In genomic region chr14:57424212-57424561, GRCm38 (mm10) we compare ENCODE assay signal across 8 mouse cellular contexts. TPM values are rescaled to one million over a fixed set of nuclear protein-coding genes. Genes with fewer than 3 reads are reported as not detected.
DNase-seq lines count a peak whose midpoint lies in the region; ATAC-seq and TF ChIP-seq lines count a peak whose summit lies in the region.

No protein-coding gene starts in this region.

- TF ChIP-seq POLR2A in olfactory bulb, adult 2 months (IDR thresholded peaks at IDR 0.05; ENCODE audit: insufficient read depth, low read depth, low read length) = no peak

- no peaks in the 10 kb centered on the region for H3K27me3 ChIP-seq in lung, embryonic 15.5 days
- no peaks in the 10 kb centered on the region for H3K27me3 ChIP-seq in embryonic facial prominence, embryonic 14.5 days (replicated peaks; ENCODE audit: control insufficient read depth, insufficient read depth, low read length)
- no peaks in the 10 kb centered on the region for H3K27me3 ChIP-seq in limb, embryonic 11.5 days (ENCODE audit: control insufficient read depth, insufficient read depth, low read length)

- H3K9me3 ChIP-seq in lung, embryonic 15.5 days = no peaks in the 10 kb centered on the region
- no peaks in the 10 kb centered on the region for H3K9me3 ChIP-seq in embryonic facial prominence, embryonic 14.5 days (ENCODE audit: control insufficient read depth, low read length)
- no peaks in the 10 kb centered on the region for H3K9me3 ChIP-seq in limb, embryonic 11.5 days (ENCODE audit: control insufficient read depth, low read length)

- under 1% methylated on average over 23 of the region's 24 CpGs for WGBS in lung, embryonic 15.5 days
- under 1% methylated on average over 16 of the region's 24 CpGs for WGBS in embryonic facial prominence, embryonic 14.5 days
- 2% methylated on average over 23 of the region's 24 CpGs for WGBS in limb, embryonic 11.5 days
- WGBS in olfactory bulb, adult 2 months = under 1% methylated on average over 24 of the region's 24 CpGs

- H3K36me3 ChIP-seq in lung, embryonic 15.5 days = no peaks in the 10 kb centered on the region
- H3K36me3 ChIP-seq in embryonic facial prominence, embryonic 14.5 days (ENCODE audit: control insufficient read depth, insufficient read depth, low read length) = no peaks in the 10 kb centered on the region
- no peaks in the 10 kb centered on the region for H3K36me3 ChIP-seq in limb, embryonic 11.5 days (ENCODE audit: control insufficient read depth, insufficient read depth, low read length)

- peak overlapping the region; percentile 72 for H3K4me2 ChIP-seq in lung, embryonic 15.5 days
- peak overlapping the region; percentile 70 for H3K4me2 ChIP-seq in embryonic facial prominence, embryonic 14.5 days (ENCODE audit: low read depth, low read length)
- peak overlapping the region; percentile 70 for H3K4me2 ChIP-seq in limb, embryonic 11.5 days (ENCODE audit: low read depth, severe bottlenecking)

- peaks cover 9% of the 10 kb centered on the region; the same call in 1 of the 2 replicates for H3K4me1 ChIP-seq in lung, embryonic 15.5 days
- H3K4me1 ChIP-seq in embryonic facial prominence, embryonic 14.5 days (ENCODE audit: control insufficient read depth, insufficient read depth, low read length) = 0 out of 2 replicates have a peak, but pooled peaks cover 3% of the 10 kb centered on the region
- H3K4me1 ChIP-seq in limb, embryonic 11.5 days (ENCODE audit: control insufficient read depth, insufficient read depth, low read length) = no peaks in the 10 kb centered on the region
- H3K4me1 ChIP-seq in olfactory bulb, adult 2 months (ENCODE audit: control insufficient read depth, insufficient read depth, low read length) = no peaks in the 10 kb centered on the region

- H3K9ac ChIP-seq in lung, embryonic 15.5 days = peak overlapping the region; percentile 74
- H3K9ac ChIP-seq in embryonic facial prominence, embryonic 14.5 days (ENCODE audit: low read depth, low read length) = peak overlapping the region; percentile 85
- H3K9ac ChIP-seq in limb, embryonic 11.5 days (ENCODE audit: low read length) = peak overlapping the region; percentile 77

- ATAC-seq in lung, embryonic 15.5 days (ENCODE audit: borderline replicate concordance, extremely low read depth, low FRiP score, low TSS enrichment) = peak; percentile 82
- ATAC-seq in embryonic facial prominence, embryonic 14.5 days (ENCODE audit: low read depth) = peak; percentile 84
- peak; percentile 82 for ATAC-seq in limb, embryonic 11.5 days (ENCODE audit: insufficient number of reproducible peaks, low FRiP score, low TSS enrichment, low read depth)

- H3K27ac ChIP-seq in lung, embryonic 15.5 days = peak overlapping the region; percentile 68; the same call in 1 of the 2 replicates
- no peak overlapping the region; the same call in 1 of the 2 replicates for H3K27ac ChIP-seq in embryonic facial prominence, embryonic 14.5 days (replicated peaks; ENCODE audit: low read depth, low read length)
- no peak overlapping the region for H3K27ac ChIP-seq in limb, embryonic 11.5 days (replicated peaks; ENCODE audit: low read depth, low read length)
- H3K27ac ChIP-seq in olfactory bulb, adult 2 months (ENCODE audit: insufficient read depth, low read depth, low read length) = 0 out of 2 replicates have a peak overlapping the region, but pooled peaks have one; percentile 5

- TF ChIP-seq CTCF in olfactory bulb, adult 2 months (IDR thresholded peaks at IDR 0.05; ENCODE audit: insufficient read depth, low read depth, low read length) = no peak

- H3K4me3 ChIP-seq in lung, embryonic 15.5 days = peak overlapping the region; percentile 88
- H3K4me3 ChIP-seq in embryonic facial prominence, embryonic 14.5 days (ENCODE audit: low read depth, low read length) = peak overlapping the region; percentile 90
- H3K4me3 ChIP-seq in limb, embryonic 11.5 days (ENCODE audit: low read depth, low read length) = peak overlapping the region; percentile 92
- H3K4me3 ChIP-seq in olfactory bulb, adult 2 months (ENCODE audit: insufficient read depth, low read depth, low read length) = peak overlapping the region; percentile 95

- no peak for DNase-seq in lung, postnatal 25 days (ENCODE audit: low spot score)
- no peak for DNase-seq in embryonic facial prominence, embryonic 14.5 days (ENCODE audit: low spot score)
- DNase-seq in limb, embryonic 11.5 days (ENCODE audit: low spot score) = no peak
- DNase-seq in urinary bladder, postnatal 36 days (ENCODE audit: low spot score in 2 of 2) = no peak
- no peak for DNase-seq in kidney, adult 18-20 months
- no peak for DNase-seq in left cerebral cortex, adult 18-20 months (ENCODE audit: low spot score in 2 of 2)

RNA-seq across cellular contexts. Expression of gene Ift88, which starts 0.3 kb away (rescaled TPM):
- polyA plus RNA-seq in lung, embryonic 15.5 days (2015; fragmentation: Nextera tagmentation; extraction: Ambion mirVana) = 12.8 and 16.2 TPM in 2 replicates
- polyA plus RNA-seq in embryonic facial prominence, embryonic 14.5 days (2014; fragmentation: Nextera tagmentation; extraction: Ambion mirVana) = 16.4 and 17.4 TPM in 2 replicates
- 15.1 and 16.9 TPM in 2 replicates for polyA plus RNA-seq in limb, embryonic 11.5 days (2014; fragmentation: Nextera tagmentation; extraction: Ambion mirVana)
- polyA plus RNA-seq in olfactory bulb, adult 2 months (2012; ENCODE audit: insufficient read depth, insufficient read length, low replicate concordance, missing spikeins) = not detected in 2 replicates
- total RNA-seq in left cerebral cortex, adult 18-20 months (2021) = 10 to 100 TPM; 17.1 to 19.7 TPM

RNA-seq across cellular contexts. Expression of gene Cryl1, which starts 25.9 kb away (rescaled TPM):
- 27.0 and 27.4 TPM in 2 replicates for polyA plus RNA-seq in lung, embryonic 15.5 days (2015; fragmentation: Nextera tagmentation; extraction: Ambion mirVana)
- polyA plus RNA-seq in embryonic facial prominence, embryonic 14.5 days (2014; fragmentation: Nextera tagmentation; extraction: Ambion mirVana) = 32.0 and 37.0 TPM in 2 replicates
- 13.0 and 14.0 TPM in 2 replicates for polyA plus RNA-seq in limb, embryonic 11.5 days (2014; fragmentation: Nextera tagmentation; extraction: Ambion mirVana)
- not detected in 2 replicates for polyA plus RNA-seq in olfactory bulb, adult 2 months (2012; ENCODE audit: insufficient read depth, insufficient read length, low replicate concordance, missing spikeins)
- 10 to 100 TPM; 16.3 to 18.4 TPM for total RNA-seq in left cerebral cortex, adult 18-20 months (2021)

Comparison
In these comparisons a context has a peak if more than half of its experiments do, and no peak if none do; other contexts are left out.
1. H3K27ac ChIP-seq: peak in lung, embryonic 15.5 days (single experiment) and olfactory bulb, adult 2 months (single experiment); none in embryonic facial prominence, embryonic 14.5 days (single experiment) and limb, embryonic 11.5 days (single experiment).
2. RNA of gene Cryl1, which starts 25.9 kb away (polyA plus RNA-seq): 32.0 to 37.0 TPM in embryonic facial prominence, embryonic 14.5 days, 27.0 to 27.4 TPM in lung, embryonic 15.5 days and 13.0 to 14.0 TPM in limb, embryonic 11.5 days; not detected in olfactory bulb, adult 2 months; every median in the first group is over 10 times any median in the second.
3. Peak in every context shown above with its lines, with median percentiles within 50 percentile points of each other: ATAC-seq, H3K4me2 ChIP-seq, H3K4me3 ChIP-seq and H3K9ac ChIP-seq.